Mouse (Mus musculus) kidney, embryonic 15.5 days (tissue): ENCODE measurements at regions not wholly inside any gene's neighbourhood (a gene's known extent, or its start where the extent isn't known, plus 50 kb on each side); places are given as distances from the start of the nearest gene placed in this dataset.

Experiments
- ATAC-seq: fragments of 200-750 bp; cut with Nextera tagmentation; replicated peaks from 2 replicates; pipeline ENCODE4 v1.8.0; 2017; ENCODE audit warnings: moderate TSS enrichment; ENCODE audit not compliant: low FRiP score
- H3K27ac ChIP-seq: fragments of 300-500 bp; sonication (generic); 2 replicates; pipeline ENCODE4 v1.5.1; 2015; ENCODE audit warnings: mild to moderate bottlenecking, inconsistent platforms
- H3K27me3 ChIP-seq: fragments of 300-500 bp; sonication (generic); 2 replicates; pipeline ENCODE4 v1.6.1; 2015; ENCODE audit warnings: inconsistent platforms
- H3K36me3 ChIP-seq: fragments of 300-500 bp; sonication (generic); 2 replicates; pipeline ENCODE4 v1.6.1; 2015; ENCODE audit warnings: inconsistent platforms
- H3K4me1 ChIP-seq: fragments of 300-500 bp; sonication (generic); 2 replicates; pipeline ENCODE4 v1.6.1; 2015; ENCODE audit warnings: inconsistent platforms
- H3K4me2 ChIP-seq: fragments of 300-500 bp; sonication (generic); 2 replicates; pipeline ENCODE4 v1.6.1; 2015; ENCODE audit warnings: moderate library complexity, mild to moderate bottlenecking, inconsistent platforms
- H3K4me3 ChIP-seq: fragments of 300-500 bp; sonication (generic); replicated peaks from 2 replicates; pipeline ENCODE4 v1.5.1; 2015; ENCODE audit warnings: mild to moderate bottlenecking, inconsistent platforms
- H3K9ac ChIP-seq: fragments of 300-500 bp; sonication (generic); 2 replicates; pipeline ENCODE4 v1.6.1; 2015; ENCODE audit warnings: mild to moderate bottlenecking, inconsistent platforms
- H3K9me3 ChIP-seq: fragments of 300-500 bp; sonication (generic); replicated peaks from 2 replicates; pipeline ENCODE4 v1.6.1; 2016; ENCODE audit warnings: inconsistent platforms
- WGBS: fragments of 180-500 bp; shearing (Covaris S2); methylation state at CpG from one replicate; pipeline ENCODE4 v1.1.7; 2015; ENCODE audit warnings: mixed read lengths; 5-methylcytosine and 5-hydroxymethylcytosine counted together

GRCm38 (mm10) chr5:90026835-90027753 lies 144.0 kb upstream of the Adamts3 start:
- H3K9ac ChIP-seq: no peak overlapping the region
- H3K36me3 ChIP-seq: no peaks in the 10 kb centered on the region
- H3K4me2 ChIP-seq: no peak overlapping the region
- ATAC-seq: no peak
- no peaks in the 10 kb centered on the region for H3K9me3 ChIP-seq
- 41% methylated on average over 17 of the region's 17 CpGs for WGBS
- peaks cover 6% of the 10 kb centered on the region for H3K4me1 ChIP-seq
- H3K4me3 ChIP-seq: no peak overlapping the region
- no peaks in the 10 kb centered on the region for H3K27me3 ChIP-seq
- H3K27ac ChIP-seq: no peak overlapping the region

- Histone ChIP-seq H3K9me3 (no peaks in the 10 kb centered on the region), H3K4me3 (no peak overlapping the region), H3K27me3 (no peaks in the 10 kb centered on the region), H3K4me1 (no peaks in the 10 kb centered on the region), H3K4me2 (no peak overlapping the region), H3K9ac (no peak overlapping the region), H3K27ac (no peak overlapping the region), H3K36me3 (no peaks in the 10 kb centered on the region)
- no peak for ATAC-seq
- 73% methylated on average over 1 of the region's 1 CpGs for WGBS
These were observed 138.3 kb upstream of the Adamts3 start for GRCm38 (mm10) chr5:90021447-90021846.

GRCm38 (mm10) chr5:90000758-90001157 lies 117.6 kb upstream of the Adamts3 start:
- 56% methylated on average over 6 of the region's 6 CpGs for WGBS
- no peak for ATAC-seq
- H3K9me3 ChIP-seq: no peaks in the 10 kb centered on the region
- no peaks in the 10 kb centered on the region for H3K27me3 ChIP-seq
- no peaks in the 10 kb centered on the region for H3K36me3 ChIP-seq
- H3K4me3 ChIP-seq: no peak overlapping the region
- no peak overlapping the region for H3K9ac ChIP-seq
- no peaks in the 10 kb centered on the region for H3K4me1 ChIP-seq
- H3K4me2 ChIP-seq: no peak overlapping the region
- no peak overlapping the region for H3K27ac ChIP-seq

- Histone ChIP-seq H3K4me2 (no peak overlapping the region), H3K4me3 (no peak overlapping the region), H3K9me3 (no peaks in the 10 kb centered on the region), H3K4me1 (no peaks in the 10 kb centered on the region), H3K27me3 (no peaks in the 10 kb centered on the region), H3K9ac (no peak overlapping the region), H3K27ac (no peak overlapping the region), H3K36me3 (no peaks in the 10 kb centered on the region)
- ATAC-seq: no peak
- 86% methylated on average over 2 of the region's 2 CpGs for WGBS
These were observed 108.4 kb upstream of the Adamts3 start for GRCm38 (mm10) chr5:89991568-89991967.

- no peaks in the 10 kb centered on the region for H3K4me1 ChIP-seq
- no peaks in the 10 kb centered on the region for H3K27me3 ChIP-seq
- 53% methylated on average over 6 of the region's 6 CpGs for WGBS
- ATAC-seq: no peak
- no peak overlapping the region for H3K9ac ChIP-seq
- no peaks in the 10 kb centered on the region for H3K9me3 ChIP-seq
- no peak overlapping the region for H3K4me3 ChIP-seq
- no peak overlapping the region for H3K4me2 ChIP-seq
- no peaks in the 10 kb centered on the region for H3K36me3 ChIP-seq
- no peak overlapping the region for H3K27ac ChIP-seq
These were observed 98.5 kb upstream of the Adamts3 start for GRCm38 (mm10) chr5:89981627-89982026.

- Histone ChIP-seq H3K27ac (no peak overlapping the region), H3K9ac (no peak overlapping the region), H3K9me3 (no peaks in the 10 kb centered on the region), H3K4me3 (no peak overlapping the region), H3K27me3 (no peaks in the 10 kb centered on the region), H3K36me3 (no peaks in the 10 kb centered on the region), H3K4me1 (no peaks in the 10 kb centered on the region), H3K4me2 (no peak overlapping the region)
- 58% methylated on average over 3 of the region's 3 CpGs for WGBS
- peak; percentile 70 for ATAC-seq
These were observed 97.1 kb upstream of the Adamts3 start for GRCm38 (mm10) chr5:89980204-89980603.

GRCm38 (mm10) chr5:89952611-89953010 lies 69.5 kb upstream of the Adamts3 start:
- Histone ChIP-seq H3K27ac (no peak overlapping the region), H3K9ac (no peak overlapping the region), H3K4me3 (no peak overlapping the region), H3K9me3 (no peaks in the 10 kb centered on the region), H3K4me2 (no peak overlapping the region), H3K36me3 (no peaks in the 10 kb centered on the region), H3K4me1 (no peaks in the 10 kb centered on the region), H3K27me3 (no peaks in the 10 kb centered on the region)
- WGBS: 88% methylated on average over 11 of the region's 11 CpGs
- ATAC-seq: no peak

GRCm38 (mm10) chr5:89945660-89945925 lies 62.5 kb upstream of the Adamts3 start:
- no peaks in the 10 kb centered on the region for H3K27me3 ChIP-seq
- no peak overlapping the region for H3K9ac ChIP-seq
- H3K4me1 ChIP-seq: no peaks in the 10 kb centered on the region
- WGBS: 85% methylated on average over 3 of the region's 3 CpGs
- H3K4me3 ChIP-seq: no peak overlapping the region
- no peaks in the 10 kb centered on the region for H3K36me3 ChIP-seq
- H3K27ac ChIP-seq: no peak overlapping the region
- ATAC-seq: no peak
- no peak overlapping the region for H3K4me2 ChIP-seq
- no peaks in the 10 kb centered on the region for H3K9me3 ChIP-seq

- no peak overlapping the region for H3K4me2 ChIP-seq
- H3K27ac ChIP-seq: no peak overlapping the region
- ATAC-seq: no peak
- H3K36me3 ChIP-seq: no peaks in the 10 kb centered on the region
- no peak overlapping the region for H3K4me3 ChIP-seq
- H3K27me3 ChIP-seq: no peaks in the 10 kb centered on the region
- no peaks in the 10 kb centered on the region for H3K9me3 ChIP-seq
- 82% methylated on average over 5 of the region's 5 CpGs for WGBS
- H3K4me1 ChIP-seq: no peaks in the 10 kb centered on the region
- H3K9ac ChIP-seq: no peak overlapping the region
These were observed 61.9 kb upstream of the Adamts3 start for GRCm38 (mm10) chr5:89944855-89945659.

GRCm38 (mm10) chr5:89943276-89944127 lies 60.4 kb upstream of the Adamts3 start:
- no peaks in the 10 kb centered on the region for H3K4me1 ChIP-seq
- ATAC-seq: no peak
- WGBS: 73% methylated on average over 9 of the region's 9 CpGs
- H3K36me3 ChIP-seq: no peaks in the 10 kb centered on the region
- H3K9me3 ChIP-seq: 0 out of 2 replicates have a peak, but pooled peaks cover 2% of the 10 kb centered on the region
- H3K9ac ChIP-seq: no peak overlapping the region
- no peaks in the 10 kb centered on the region for H3K27me3 ChIP-seq
- no peak overlapping the region for H3K4me2 ChIP-seq
- H3K4me3 ChIP-seq: no peak overlapping the region
- no peak overlapping the region for H3K27ac ChIP-seq

GRCm38 (mm10) chr5:89942244-89942643 lies 59.1 kb upstream of the Adamts3 start:
- H3K4me1 ChIP-seq: no peaks in the 10 kb centered on the region

GRCm38 (mm10) chr5:89932999-89933398 lies 49.9 kb upstream of the Adamts3 start:
- Histone ChIP-seq H3K36me3 (no peaks in the 10 kb centered on the region), H3K27ac (no peak overlapping the region), H3K4me3 (no peak overlapping the region), H3K27me3 (no peaks in the 10 kb centered on the region), H3K4me1 (no peaks in the 10 kb centered on the region), H3K9ac (no peak overlapping the region), H3K4me2 (no peak overlapping the region), H3K9me3 (no peaks in the 10 kb centered on the region)
- no peak for ATAC-seq
- 87% methylated on average over 6 of the region's 6 CpGs for WGBS

More at GRCm38 (mm10) chr5:89942244-89942643, 59.1 kb upstream of the Adamts3 start:
- WGBS: 59% methylated on average over 4 of the region's 4 CpGs
- Histone ChIP-seq H3K27me3 (no peaks in the 10 kb centered on the region), H3K36me3 (no peaks in the 10 kb centered on the region), H3K9me3 (0 out of 2 replicates have a peak, but pooled peaks cover 2% of the 10 kb centered on the region), H3K9ac (no peak overlapping the region), H3K4me3 (no peak overlapping the region), H3K4me2 (no peak overlapping the region), H3K27ac (no peak overlapping the region)
- ATAC-seq: no peak
